Mouse (Mus musculus) gastrocnemius, adult 2 months (tissue): ENCODE results near the gene Uap1l1. TPM values are rescaled to one million over a fixed set of nuclear protein-coding genes. Genes with fewer than 3 reads are reported as not detected.

Experiments used
- DNase-seq: peaks from one replicate; pipeline ENCODE4 v3.0.0; 2022
- H3K27ac ChIP-seq: fragments of 200-600 bp; 2 replicates; pipeline ENCODE4 v1.8.1; 2022; ENCODE audit warnings: mild to moderate bottlenecking
- H3K4me3 ChIP-seq: fragments of 200-600 bp; 2 replicates; pipeline ENCODE4 v1.8.1; 2022; ENCODE audit warnings: mild to moderate bottlenecking, moderate library complexity
- CTCF ChIP-seq: fragments of 200-600 bp; IDR thresholded peaks from 2 replicates; pipeline ENCODE4 v1.8.1; 2022; ENCODE audit warnings: antibody characterized with exemption, mild to moderate bottlenecking, moderate library complexity
- intact Hi-C: fragments of 180-260 bp; cut with DNase I; formaldehyde crosslinking; loops from one replicate; pipeline ENCODE4 v1.15.1; 2025
- total RNA-seq, 2 experiments: library from RNA; stranded (reverse); gene quantifications; 2 replicates each; pipeline ENCODE4 v1.2.3; 2021

The Uap1l1 gene
- total RNA-seq, 2 experiments from 2014 or later = 4.3 to 5.4 TPM

GRCm38 (mm10) chr2:25395721-25396596 lies 30.5 kb upstream of the Uap1l1 start, which contains the start of gene Entpd2:
Entpd2 (plus strand) TSS chr2:25395874.
- H3K4me3 ChIP-seq = peak within 1 kb of the TSS; percentile 79
- intact Hi-C loops = no loop called here

GRCm38 (mm10) chr2:25394281-25395221 lies 29.1 kb upstream of the Uap1l1 start:
- Histone ChIP-seq H3K4me3 (no peak overlapping the region), H3K27ac (peak overlapping the region; percentile 79)
- intact Hi-C loops = no loop called here
- TF ChIP-seq CTCF = no peak
- DNase-seq = peak; percentile 77

More at GRCm38 (mm10) chr2:25395721-25396596, 30.5 kb upstream of the Uap1l1 start, which contains the start of gene Entpd2:
- TF ChIP-seq CTCF = peak; percentile 30; the same call in 1 of the 2 replicates
- peak within 1 kb of the TSS; percentile 79 for H3K27ac ChIP-seq
- peak; percentile 63 for DNase-seq

GRCm38 (mm10) chr2:25391266-25391665 lies 25.8 kb upstream of the Uap1l1 start:
- no peak for DNase-seq
- no peak for TF ChIP-seq CTCF
- no peak overlapping the region for H3K27ac ChIP-seq
- H3K4me3 ChIP-seq = no peak overlapping the region
- intact Hi-C loops = no loop called here

- Histone ChIP-seq H3K4me3 (no peak overlapping the region), H3K27ac (no peak overlapping the region)
- intact Hi-C loops = no loop called here
- no peak for TF ChIP-seq CTCF
- no peak for DNase-seq
These were observed 19.0 kb upstream of the Uap1l1 start for GRCm38 (mm10) chr2:25384492-25384891.

- TF ChIP-seq CTCF = peak; percentile 81
- Histone ChIP-seq H3K4me3 (no peak overlapping the region), H3K27ac (no peak overlapping the region)
- intact Hi-C loops = loop anchor here (2.0 kb wide), 2 partner anchors 24 to 50 kb away; no protein-coding TSS in a partner anchor
- DNase-seq = peak; percentile 69
These were observed 11.1 kb upstream of the Uap1l1 start for GRCm38 (mm10) chr2:25376589-25376988.

GRCm38 (mm10) chr2:25373431-25373830 lies 7.9 kb upstream of the Uap1l1 start:
- no peak overlapping the region for H3K4me3 ChIP-seq
- no peak for DNase-seq
- intact Hi-C loops = no loop called here
- no peak for TF ChIP-seq CTCF
- no peak overlapping the region for H3K27ac ChIP-seq

GRCm38 (mm10) chr2:25372644-25373391 lies 7.3 kb upstream of the Uap1l1 start:
- TF ChIP-seq CTCF = no peak
- DNase-seq = no peak
- intact Hi-C loops = no loop called here
- Histone ChIP-seq H3K27ac (no peak overlapping the region), H3K4me3 (peak overlapping the region; percentile 77)

- Histone ChIP-seq H3K4me3 (peak within 1 kb of the TSS; percentile 77), H3K27ac (peak within 1 kb of the TSS; percentile 43)
- intact Hi-C loops = no loop called here
- DNase-seq = peak; percentile 90
- TF ChIP-seq CTCF = no peak
These were observed 6.5 kb upstream of the Uap1l1 start, which contains the start of gene Sapcd2 for GRCm38 (mm10) chr2:25371764-25372643. Sapcd2 (plus strand) TSS chr2:25372321.

- no peak overlapping the region for H3K27ac ChIP-seq
These were observed 4.5 kb upstream of the Uap1l1 start for GRCm38 (mm10) chr2:25369996-25370395.

GRCm38 (mm10) chr2:25364761-25365090 lies 756 bp downstream of the Uap1l1 start:
- H3K4me3 ChIP-seq = peak overlapping the region; percentile 90
- no peak for DNase-seq
- H3K27ac ChIP-seq = peak overlapping the region; percentile 67
- intact Hi-C loops = no loop called here
- no peak for TF ChIP-seq CTCF

More at GRCm38 (mm10) chr2:25369996-25370395, 4.5 kb upstream of the Uap1l1 start:
- DNase-seq = no peak
- intact Hi-C loops = no loop called here
- TF ChIP-seq CTCF = no peak
- H3K4me3 ChIP-seq = no peak overlapping the region

- no peak overlapping the region for H3K27ac ChIP-seq
- intact Hi-C loops = no loop called here
- TF ChIP-seq CTCF = no peak
- H3K4me3 ChIP-seq = peak overlapping the region; percentile 90
- DNase-seq = no peak
These were observed 1.2 kb downstream of the Uap1l1 start for GRCm38 (mm10) chr2:25364313-25364712.
